Mouse (Mus musculus): Measurements from ENCODE around the gene Clint1. TPM values are rescaled to one million over a fixed set of nuclear protein-coding genes. Genes with fewer than 3 reads are reported as not detected.

The Clint1 gene
- 64.6 and 70.1 TPM in 2 replicates for polyA plus RNA-seq (2012; rRNA removed)

- peak within 1 kb of the TSS; percentile 99 for H3K4me3 ChIP-seq (ENCODE audit: control insufficient read depth, insufficient read depth, low read length)
- under 1% methylated on average over 55 of the region's 57 CpGs for WGBS
- H3K4me1 ChIP-seq (replicated peaks; ENCODE audit: control insufficient read depth, insufficient read depth, low read length): peaks cover 18% of the 10 kb centered on the region
- H3K36me3 ChIP-seq (ENCODE audit: control insufficient read depth, insufficient read depth, low read length): no peaks in the 10 kb centered on the region
- peak; percentile 89 for DNase-seq
- TF ChIP-seq CTCF (IDR thresholded peaks at IDR 0.05; ENCODE audit: borderline replicate concordance, control insufficient read depth, extremely low read depth, insufficient read depth, low read length, poor library complexity): 0 out of 2 replicates have a peak, but pooled peaks have one; percentile 39
- TF ChIP-seq POLR2A (IDR thresholded peaks at IDR 0.05; ENCODE audit: control insufficient read depth, extremely low read depth, insufficient read depth, low read length, poor library complexity): peak; percentile 83
- H3K27me3 ChIP-seq (ENCODE audit: control insufficient read depth, insufficient read depth, low read length): no peaks in the 10 kb centered on the region
- peak within 1 kb of the TSS; percentile 89 for H3K27ac ChIP-seq (ENCODE audit: control insufficient read depth, insufficient read depth, low read length)
These were observed at the start of gene Clint1 for GRCm38 (mm10) chr11:45851516-45852123. Gene Clint1 (plus strand): TSS chr11:45852051.

GRCm38 (mm10) chr11:45804068-45804467 lies 47.8 kb upstream of the Clint1 start:
- H3K36me3 ChIP-seq (ENCODE audit: control insufficient read depth, insufficient read depth, low read length): no peaks in the 10 kb centered on the region
- H3K4me3 ChIP-seq (ENCODE audit: control insufficient read depth, insufficient read depth, low read length): no peak overlapping the region
- no peak for DNase-seq
- H3K4me1 ChIP-seq (replicated peaks; ENCODE audit: control insufficient read depth, insufficient read depth, low read length): no peaks in the 10 kb centered on the region
- H3K27ac ChIP-seq (ENCODE audit: control insufficient read depth, insufficient read depth, low read length): no peak overlapping the region
- TF ChIP-seq CTCF (IDR thresholded peaks at IDR 0.05; ENCODE audit: borderline replicate concordance, control insufficient read depth, extremely low read depth, insufficient read depth, low read length, poor library complexity) (no peak), POLR2A (IDR thresholded peaks at IDR 0.05; ENCODE audit: control insufficient read depth, extremely low read depth, insufficient read depth, low read length, poor library complexity) (no peak)
- WGBS: 92% methylated on average over 4 of the region's 4 CpGs
- H3K27me3 ChIP-seq (ENCODE audit: control insufficient read depth, insufficient read depth, low read length): no peaks in the 10 kb centered on the region

DNA sequence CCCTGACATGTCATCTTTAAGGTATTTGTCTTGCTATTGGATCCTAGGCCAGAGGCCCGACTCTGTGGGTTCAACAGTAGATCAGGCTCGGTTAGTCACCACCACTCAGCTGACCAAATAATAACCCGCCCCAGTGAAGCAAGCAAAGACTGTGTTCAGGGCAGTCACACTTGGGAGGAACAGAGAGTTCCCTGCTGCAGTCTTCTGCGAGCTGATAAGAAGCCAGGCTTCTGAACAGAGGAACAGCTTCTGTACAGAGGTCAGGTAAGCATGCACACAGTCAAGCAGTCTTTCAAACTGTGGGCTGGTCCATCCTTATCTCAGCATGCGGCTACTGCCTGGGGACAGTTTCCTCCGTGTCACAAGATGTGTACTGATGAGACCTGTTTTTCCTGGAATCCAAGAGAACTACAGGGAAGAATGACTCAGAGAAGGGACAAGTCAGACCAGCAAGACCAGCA lies 46.5 kb upstream of the Clint1 start:
- no peaks in the 10 kb centered on the region for H3K4me1 ChIP-seq (replicated peaks; ENCODE audit: control insufficient read depth, insufficient read depth, low read length)
- no peaks in the 10 kb centered on the region for H3K36me3 ChIP-seq (ENCODE audit: control insufficient read depth, insufficient read depth, low read length)
- no peak overlapping the region for H3K27ac ChIP-seq (ENCODE audit: control insufficient read depth, insufficient read depth, low read length)
- no peak for TF ChIP-seq CTCF (IDR thresholded peaks at IDR 0.05; ENCODE audit: borderline replicate concordance, control insufficient read depth, extremely low read depth, insufficient read depth, low read length, poor library complexity)
- H3K27me3 ChIP-seq (ENCODE audit: control insufficient read depth, insufficient read depth, low read length): no peaks in the 10 kb centered on the region
- no peak overlapping the region for H3K4me3 ChIP-seq (ENCODE audit: control insufficient read depth, insufficient read depth, low read length)
- WGBS: 85% methylated on average over 6 of the region's 6 CpGs
- DNase-seq: no peak

DNA sequence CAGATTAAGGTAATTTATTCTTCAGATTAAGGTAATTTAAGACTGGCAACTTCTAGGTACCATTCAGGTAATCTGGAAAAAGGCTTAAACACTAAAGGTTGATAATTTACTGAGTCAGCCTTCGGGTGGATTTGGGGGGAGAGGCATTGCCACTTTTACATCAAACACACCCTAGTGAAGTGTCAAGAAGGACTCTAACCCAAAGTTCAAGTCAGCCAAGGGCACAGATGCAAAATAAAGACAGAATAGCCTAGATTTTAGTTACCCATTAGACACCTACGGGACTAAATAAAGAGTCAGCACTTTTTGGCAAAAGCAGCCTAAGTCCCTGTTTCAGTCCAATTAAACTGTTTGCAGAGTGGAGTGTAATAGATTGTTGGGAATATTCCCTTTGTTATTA lies 46.0 kb upstream of the Clint1 start:
- Histone ChIP-seq H3K4me3 (ENCODE audit: control insufficient read depth, insufficient read depth, low read length) (no peak overlapping the region), H3K27ac (ENCODE audit: control insufficient read depth, insufficient read depth, low read length) (no peak overlapping the region), H3K36me3 (ENCODE audit: control insufficient read depth, insufficient read depth, low read length) (no peaks in the 10 kb centered on the region), H3K4me1 (replicated peaks; ENCODE audit: control insufficient read depth, insufficient read depth, low read length) (no peaks in the 10 kb centered on the region), H3K27me3 (ENCODE audit: control insufficient read depth, insufficient read depth, low read length) (no peaks in the 10 kb centered on the region)
- no peak for DNase-seq
- no peak for TF ChIP-seq CTCF (IDR thresholded peaks at IDR 0.05; ENCODE audit: borderline replicate concordance, control insufficient read depth, extremely low read depth, insufficient read depth, low read length, poor library complexity)
- no peak for TF ChIP-seq POLR2A (IDR thresholded peaks at IDR 0.05; ENCODE audit: control insufficient read depth, extremely low read depth, insufficient read depth, low read length, poor library complexity)
- WGBS: 92% methylated on average over 2 of the region's 2 CpGs

DNA sequence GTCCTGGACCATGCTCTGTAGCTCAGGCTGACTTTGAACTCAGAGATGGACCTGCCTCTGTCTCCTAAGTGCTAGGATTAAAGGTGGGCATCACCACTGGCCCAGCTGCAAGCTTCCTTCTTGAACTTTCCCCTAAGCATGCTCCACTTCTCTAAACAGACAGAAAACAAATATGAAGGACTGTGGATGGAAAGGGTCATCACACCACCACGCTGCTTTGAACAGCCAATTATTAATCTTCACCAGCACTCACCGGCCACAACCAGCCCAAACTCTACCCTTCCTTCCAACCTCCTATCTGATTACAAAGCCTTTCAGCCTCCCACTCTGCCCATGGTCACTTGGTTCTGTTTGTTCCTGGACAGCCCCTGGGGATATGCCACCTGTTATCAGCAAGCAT lies 45.6 kb upstream of the Clint1 start:
- no peak overlapping the region for H3K27ac ChIP-seq (ENCODE audit: control insufficient read depth, insufficient read depth, low read length)
- H3K4me3 ChIP-seq (ENCODE audit: control insufficient read depth, insufficient read depth, low read length): no peak overlapping the region
- 98% methylated on average over 2 of the region's 2 CpGs for WGBS
- no peak for DNase-seq
- no peaks in the 10 kb centered on the region for H3K36me3 ChIP-seq (ENCODE audit: control insufficient read depth, insufficient read depth, low read length)
- no peaks in the 10 kb centered on the region for H3K4me1 ChIP-seq (replicated peaks; ENCODE audit: control insufficient read depth, insufficient read depth, low read length)
- H3K27me3 ChIP-seq (ENCODE audit: control insufficient read depth, insufficient read depth, low read length): no peaks in the 10 kb centered on the region
- TF ChIP-seq POLR2A (IDR thresholded peaks at IDR 0.05; ENCODE audit: control insufficient read depth, extremely low read depth, insufficient read depth, low read length, poor library complexity) (no peak), CTCF (IDR thresholded peaks at IDR 0.05; ENCODE audit: borderline replicate concordance, control insufficient read depth, extremely low read depth, insufficient read depth, low read length, poor library complexity) (no peak)

DNA sequence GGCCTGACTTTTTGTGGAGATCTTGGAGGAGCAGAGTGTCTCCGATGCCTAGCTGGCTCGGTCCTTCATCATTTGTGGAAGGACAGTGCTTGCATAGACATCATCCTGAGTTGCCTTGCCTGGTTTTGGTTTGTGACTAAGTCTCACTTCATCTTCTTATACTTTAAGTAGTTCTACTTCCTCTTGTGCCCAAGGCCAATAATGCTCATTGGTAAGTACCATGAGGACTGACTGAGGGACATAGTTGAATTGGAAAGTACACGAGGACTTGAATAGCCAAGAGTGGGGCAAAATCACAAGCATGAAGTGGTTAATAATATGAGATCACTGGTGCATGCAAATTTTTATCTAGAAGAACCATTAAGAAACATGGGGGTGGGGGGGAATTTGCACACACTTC lies 45.0 kb upstream of the Clint1 start:
- Histone ChIP-seq H3K36me3 (ENCODE audit: control insufficient read depth, insufficient read depth, low read length) (no peaks in the 10 kb centered on the region), H3K27ac (ENCODE audit: control insufficient read depth, insufficient read depth, low read length) (no peak overlapping the region), H3K4me3 (ENCODE audit: control insufficient read depth, insufficient read depth, low read length) (no peak overlapping the region), H3K4me1 (replicated peaks; ENCODE audit: control insufficient read depth, insufficient read depth, low read length) (no peaks in the 10 kb centered on the region), H3K27me3 (ENCODE audit: control insufficient read depth, insufficient read depth, low read length) (no peaks in the 10 kb centered on the region)
- 91% methylated on average over 3 of the region's 3 CpGs for WGBS
- no peak for TF ChIP-seq POLR2A (IDR thresholded peaks at IDR 0.05; ENCODE audit: control insufficient read depth, extremely low read depth, insufficient read depth, low read length, poor library complexity)
- TF ChIP-seq CTCF (IDR thresholded peaks at IDR 0.05; ENCODE audit: borderline replicate concordance, control insufficient read depth, extremely low read depth, insufficient read depth, low read length, poor library complexity): no peak
- DNase-seq: no peak

DNA sequence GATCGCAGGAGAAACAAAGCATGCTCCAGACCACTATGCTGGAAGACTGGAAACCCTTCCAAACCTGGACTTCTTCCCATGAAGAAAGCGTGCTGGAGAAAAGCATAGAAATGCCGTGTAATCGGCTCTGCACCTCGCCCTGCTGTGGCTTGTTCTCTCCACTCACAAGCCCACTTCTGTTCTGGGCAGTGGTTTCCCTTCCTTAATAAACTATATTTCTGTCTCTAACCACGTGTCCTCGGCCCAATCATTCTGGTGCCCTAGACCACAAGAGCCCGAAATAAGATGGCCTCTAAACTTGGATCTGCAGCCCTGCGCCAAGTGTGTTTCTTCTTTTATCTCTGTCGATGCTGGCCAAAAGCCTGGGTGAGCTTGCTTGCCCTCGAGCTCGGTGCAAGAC lies 44.0 kb upstream of the Clint1 start:
- Histone ChIP-seq H3K36me3 (ENCODE audit: control insufficient read depth, insufficient read depth, low read length) (no peaks in the 10 kb centered on the region), H3K4me1 (replicated peaks; ENCODE audit: control insufficient read depth, insufficient read depth, low read length) (no peaks in the 10 kb centered on the region), H3K4me3 (ENCODE audit: control insufficient read depth, insufficient read depth, low read length) (no peak overlapping the region), H3K27me3 (ENCODE audit: control insufficient read depth, insufficient read depth, low read length) (no peaks in the 10 kb centered on the region), H3K27ac (ENCODE audit: control insufficient read depth, insufficient read depth, low read length) (no peak overlapping the region)
- WGBS: 43% methylated on average over 12 of the region's 12 CpGs
- DNase-seq: no peak
- TF ChIP-seq CTCF (IDR thresholded peaks at IDR 0.05; ENCODE audit: borderline replicate concordance, control insufficient read depth, extremely low read depth, insufficient read depth, low read length, poor library complexity) (no peak), POLR2A (IDR thresholded peaks at IDR 0.05; ENCODE audit: control insufficient read depth, extremely low read depth, insufficient read depth, low read length, poor library complexity) (no peak)

All from thymus, adult 2 months (tissue).